Mouse (Mus musculus): Measurements from ENCODE around the gene Rnft2. TPM values are rescaled to one million over a fixed set of nuclear protein-coding genes. Genes with fewer than 3 reads are reported as not detected.

Rnft2 gene
- total and polyA plus RNA-seq, 3 experiments: 0.95 to 1.1 (median 1.0) TPM

DNA sequence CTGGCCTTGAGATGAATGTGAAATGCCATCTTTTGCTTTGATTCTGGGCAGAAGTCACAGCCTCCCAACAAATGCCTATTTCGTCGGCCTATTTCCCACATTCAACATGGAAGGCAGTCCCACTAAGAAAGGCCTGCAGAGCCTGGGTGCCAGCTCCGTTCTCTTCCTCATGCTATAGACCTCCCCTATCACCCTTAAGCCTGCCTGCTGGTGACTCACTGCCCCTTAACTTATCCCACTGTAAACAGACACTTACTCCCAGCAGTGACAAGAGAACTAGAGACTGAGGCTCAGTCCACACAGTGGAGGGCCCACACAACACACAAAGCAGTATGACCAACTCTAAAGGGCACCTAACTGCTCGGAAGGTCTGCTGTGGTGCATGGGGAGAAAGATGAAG is 100.6 kb downstream of the Rnft2 start:
- ATAC-seq (ENCODE audit: extremely low read depth, insufficient number of reproducible peaks, low FRiP score, poor library complexity, severe bottlenecking) (no peak), DNase-seq (ENCODE audit: low spot score) (no peak)
- peaks cover 3% of the 10 kb centered on the region; the same call in 1 of the 2 replicates for H3K4me1 ChIP-seq (ENCODE audit: insufficient read depth, low read depth, low read length)
- no peaks in the 10 kb centered on the region for H3K27me3 ChIP-seq (ENCODE audit: insufficient read depth, low read length)
- H3K36me3 ChIP-seq (replicated peaks): peaks cover 96% of the 10 kb centered on the region
- H3K9me3 ChIP-seq (replicated peaks): no peaks in the 10 kb centered on the region
- H3K4me3 ChIP-seq (ENCODE audit: low read depth, low read length): no peak overlapping the region
- TF ChIP-seq POLR2AphosphoS5 (IDR thresholded peaks at IDR 0.05; ENCODE audit: insufficient replicate concordance, low read depth, low read length): no peak
- no peak for TF ChIP-seq TAL1 (conservative IDR thresholded peaks at IDR 0.05; ENCODE audit: low read depth, low read length)
- no peak for TF ChIP-seq GATA2 (IDR thresholded peaks at IDR 0.05; ENCODE audit: borderline replicate concordance, low read depth, low read length)
- no peak for TF ChIP-seq GATA1 (IDR thresholded peaks at IDR 0.05; ENCODE audit: borderline replicate concordance, low read length)
- no peak for TF ChIP-seq CTCF (IDR thresholded peaks at IDR 0.05; ENCODE audit: low read depth, low read length)

DNA sequence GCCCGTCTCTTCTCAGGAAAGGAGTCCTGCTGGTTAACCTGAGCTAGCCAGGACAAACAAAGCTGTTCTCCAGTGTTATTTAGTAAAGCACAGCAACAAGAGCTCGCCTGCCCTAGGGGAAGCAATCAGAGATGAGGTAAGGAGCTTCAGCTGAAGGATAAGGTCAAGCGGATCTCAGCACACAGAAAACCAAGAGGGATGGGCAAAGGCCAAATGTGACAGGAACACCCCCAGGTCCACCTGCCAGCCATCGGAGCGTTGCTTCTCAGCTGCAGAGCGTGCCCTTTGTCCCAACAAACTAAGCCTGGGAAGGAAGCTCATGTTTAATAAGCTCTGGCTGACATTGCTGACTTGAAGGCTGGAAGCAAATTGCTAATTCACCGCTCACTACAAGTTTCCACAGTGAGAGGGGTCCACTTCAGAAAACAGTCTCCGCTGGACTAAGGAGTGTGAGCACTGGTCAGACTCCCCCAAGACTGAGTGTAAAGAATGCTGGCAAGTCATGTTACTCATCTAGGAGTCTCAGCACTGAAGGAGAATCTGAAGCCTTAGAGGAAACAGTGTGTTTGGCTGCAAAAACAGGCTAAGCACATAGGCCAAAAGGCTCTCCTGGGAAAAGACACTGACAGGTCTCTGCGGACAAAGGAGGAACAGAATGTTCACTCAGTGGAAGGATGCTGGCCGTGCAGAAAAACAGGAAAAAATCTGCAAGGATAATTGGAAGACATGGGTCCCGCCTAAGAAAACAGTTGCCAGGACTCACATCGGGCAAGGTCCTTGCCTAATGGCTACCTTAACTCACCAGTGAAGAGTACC is 101.5 kb downstream of the Rnft2 start:
- H3K4me1 ChIP-seq (ENCODE audit: insufficient read depth, low read depth, low read length): peaks cover 3% of the 10 kb centered on the region; the same call in 1 of the 2 replicates
- no peak for DNase-seq (ENCODE audit: low spot score)
- no peak for ATAC-seq (ENCODE audit: extremely low read depth, insufficient number of reproducible peaks, low FRiP score, poor library complexity, severe bottlenecking)
- no peaks in the 10 kb centered on the region for H3K27me3 ChIP-seq (ENCODE audit: insufficient read depth, low read length)
- H3K4me3 ChIP-seq (ENCODE audit: low read depth, low read length): no peak overlapping the region
- TF ChIP-seq TAL1 (conservative IDR thresholded peaks at IDR 0.05; ENCODE audit: low read depth, low read length): no peak
- no peak for TF ChIP-seq CTCF (IDR thresholded peaks at IDR 0.05; ENCODE audit: low read depth, low read length)
- no peak for TF ChIP-seq GATA2 (IDR thresholded peaks at IDR 0.05; ENCODE audit: borderline replicate concordance, low read depth, low read length)
- H3K9me3 ChIP-seq (replicated peaks): no peaks in the 10 kb centered on the region
- peaks cover 97% of the 10 kb centered on the region for H3K36me3 ChIP-seq (replicated peaks)

DNA sequence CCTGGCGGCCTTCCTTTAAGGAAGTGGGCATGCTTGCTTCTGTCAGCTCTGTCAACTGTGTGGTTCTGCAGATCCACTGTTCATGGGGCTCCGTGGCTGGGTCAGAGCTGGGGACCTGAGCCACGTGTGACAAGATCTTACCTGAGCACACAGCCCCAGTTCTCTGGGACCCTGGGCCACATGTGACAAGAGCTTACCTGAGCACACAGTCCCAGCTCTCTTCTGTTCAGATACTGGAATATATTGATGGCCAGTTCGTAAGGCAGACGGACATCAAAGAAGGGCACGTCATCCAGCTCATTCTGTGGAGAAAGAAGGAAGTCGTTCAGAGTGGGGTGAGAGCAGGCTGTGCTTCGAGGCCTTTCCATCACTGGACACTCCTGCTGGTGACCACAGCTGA is 102.4 kb downstream of the Rnft2 start:
- H3K4me1 ChIP-seq (ENCODE audit: insufficient read depth, low read depth, low read length): peaks cover 3% of the 10 kb centered on the region; the same call in 1 of the 2 replicates
- no peak for ATAC-seq (ENCODE audit: extremely low read depth, insufficient number of reproducible peaks, low FRiP score, poor library complexity, severe bottlenecking)
- H3K36me3 ChIP-seq (replicated peaks): peaks cover 100% of the 10 kb centered on the region

More for the DNA sequence above, 102.4 kb downstream of the Rnft2 start:
- TF ChIP-seq CTCF (IDR thresholded peaks at IDR 0.05; ENCODE audit: low read depth, low read length) (no peak), GATA2 (IDR thresholded peaks at IDR 0.05; ENCODE audit: borderline replicate concordance, low read depth, low read length) (no peak), TAL1 (conservative IDR thresholded peaks at IDR 0.05; ENCODE audit: low read depth, low read length) (no peak), POLR2AphosphoS5 (IDR thresholded peaks at IDR 0.05; ENCODE audit: insufficient replicate concordance, low read depth, low read length) (no peak), GATA1 (IDR thresholded peaks at IDR 0.05; ENCODE audit: borderline replicate concordance, low read length) (no peak)
- Histone ChIP-seq H3K4me3 (ENCODE audit: low read depth, low read length) (no peak overlapping the region), H3K9me3 (replicated peaks) (no peaks in the 10 kb centered on the region), H3K27me3 (ENCODE audit: insufficient read depth, low read length) (no peaks in the 10 kb centered on the region)
- DNase-seq (ENCODE audit: low spot score): no peak

Other genes starting within 250 kb of the Rnft2 start
- gene Tesc, start 217.4 kb downstream of the Rnft2 start, total RNA-seq (2014; fragmentation: Nextera tagmentation): not detected in 2 replicates
- not detected in 2 replicates for gene Tesc, start 217.4 kb downstream of the Rnft2 start, total RNA-seq (2017)
- 0.20 TPM in 1 of 2 replicates, not detected in the other for gene Tesc, start 217.4 kb downstream of the Rnft2 start, polyA plus RNA-seq (2012)
- 25.9 and 26.1 TPM in 2 replicates for gene Fbxw8, start 89.7 kb downstream of the Rnft2 start, total RNA-seq (2014; fragmentation: Nextera tagmentation)
- 30.2 and 33.9 TPM in 2 replicates for gene Fbxw8, start 89.7 kb downstream of the Rnft2 start, total RNA-seq (2017)
- gene Fbxw8, start 89.7 kb downstream of the Rnft2 start, polyA plus RNA-seq (2012): 34.0 and 39.9 TPM in 2 replicates
- gene Hrk, start 80.5 kb downstream of the Rnft2 start, total RNA-seq (2014; fragmentation: Nextera tagmentation): not detected in 2 replicates
- 0.06 and 0.11 TPM in 2 replicates for gene Hrk, start 80.5 kb downstream of the Rnft2 start, total RNA-seq (2017)
- not detected in 2 replicates for gene Hrk, start 80.5 kb downstream of the Rnft2 start, polyA plus RNA-seq (2012)
- gene 2410131K14Rik, start 111 bp upstream of the Rnft2 start, total RNA-seq (2014; fragmentation: Nextera tagmentation): 2.6 and 2.7 TPM in 2 replicates
- 3.4 TPM in 2 replicates for gene 2410131K14Rik, start 111 bp upstream of the Rnft2 start, total RNA-seq (2017)
- gene 2410131K14Rik, start 111 bp upstream of the Rnft2 start, polyA plus RNA-seq (2012): 1.4 and 2.1 TPM in 2 replicates